Mouse (Mus musculus): Measurements from ENCODE around the gene Zfp644. TPM values are rescaled to one million over a fixed set of nuclear protein-coding genes. Genes with fewer than 3 reads are reported as not detected.

Zfp644 gene
- polyA plus RNA-seq (2014; fragmentation: Nextera tagmentation; extraction: Ambion mirVana) = 88.6 and 93.9 TPM in 2 replicates

- Histone ChIP-seq H3K9ac (replicated peaks; ENCODE audit: low read length) (peak within 1 kb of the TSS; percentile 96), H3K27ac (replicated peaks; ENCODE audit: low read depth, low read length) (peak within 1 kb of the TSS; percentile 99), H3K4me2 (ENCODE audit: low read depth, low read length) (peak within 1 kb of the TSS; percentile 62), H3K4me3 (ENCODE audit: low read depth, low read length) (peak within 1 kb of the TSS; percentile 74), H3K9me3 (replicated peaks; ENCODE audit: control insufficient read depth, low read length) (no peaks in the 10 kb centered on the region), H3K27me3 (ENCODE audit: control insufficient read depth, insufficient read depth, low read length) (no peaks in the 10 kb centered on the region), H3K4me1 (ENCODE audit: control insufficient read depth, insufficient read depth, low read length) (no peaks in the 10 kb centered on the region), H3K36me3 (replicated peaks; ENCODE audit: control insufficient read depth, insufficient read depth, low read depth, low read length) (no peaks in the 10 kb centered on the region)
- DNase-seq (ENCODE audit: low spot score) = peak; percentile 89
- peak; percentile 93 for ATAC-seq (replicated peaks; ENCODE audit: insufficient number of reproducible peaks, low FRiP score, low TSS enrichment, low read depth)
- under 1% methylated on average over 68 of the region's 71 CpGs for WGBS
Measured at GRCm38 (mm10) chr5:106696396-106697337, at the start of gene Zfp644. Zfp644 (minus strand) TSS chr5:106697287.

- Histone ChIP-seq H3K4me3 (ENCODE audit: low read depth, low read length) (no peak overlapping the region), H3K4me2 (ENCODE audit: low read depth, low read length) (no peak overlapping the region), H3K27me3 (ENCODE audit: control insufficient read depth, insufficient read depth, low read length) (no peaks in the 10 kb centered on the region), H3K27ac (replicated peaks; ENCODE audit: low read depth, low read length) (no peak overlapping the region), H3K36me3 (replicated peaks; ENCODE audit: control insufficient read depth, insufficient read depth, low read depth, low read length) (no peaks in the 10 kb centered on the region), H3K9me3 (replicated peaks; ENCODE audit: control insufficient read depth, low read length) (no peaks in the 10 kb centered on the region), H3K9ac (replicated peaks; ENCODE audit: low read length) (no peak overlapping the region), H3K4me1 (ENCODE audit: control insufficient read depth, insufficient read depth, low read length) (no peaks in the 10 kb centered on the region)
- 24% methylated on average over 6 of the region's 6 CpGs for WGBS
- ATAC-seq (replicated peaks; ENCODE audit: insufficient number of reproducible peaks, low FRiP score, low TSS enrichment, low read depth) = no peak
- no peak for DNase-seq (ENCODE audit: low spot score)
Measured at GRCm38 (mm10) chr5:106739716-106740115, 42.6 kb upstream of the Zfp644 start.

GRCm38 (mm10) chr5:106723487-106723886 lies 26.4 kb upstream of the Zfp644 start:
- H3K27me3 ChIP-seq (ENCODE audit: control insufficient read depth, insufficient read depth, low read length) = no peaks in the 10 kb centered on the region
- no peak overlapping the region for H3K27ac ChIP-seq (replicated peaks; ENCODE audit: low read depth, low read length)
- WGBS = 88% methylated on average over 3 of the region's 3 CpGs
- H3K9me3 ChIP-seq (replicated peaks; ENCODE audit: control insufficient read depth, low read length) = no peaks in the 10 kb centered on the region
- ATAC-seq (replicated peaks; ENCODE audit: insufficient number of reproducible peaks, low FRiP score, low TSS enrichment, low read depth) (no peak), DNase-seq (ENCODE audit: low spot score) (no peak)
- H3K4me3 ChIP-seq (ENCODE audit: low read depth, low read length) = no peak overlapping the region
- H3K36me3 ChIP-seq (replicated peaks; ENCODE audit: control insufficient read depth, insufficient read depth, low read depth, low read length) = no peaks in the 10 kb centered on the region
- no peak overlapping the region for H3K9ac ChIP-seq (replicated peaks; ENCODE audit: low read length)
- H3K4me1 ChIP-seq (ENCODE audit: control insufficient read depth, insufficient read depth, low read length) = no peaks in the 10 kb centered on the region
- H3K4me2 ChIP-seq (ENCODE audit: low read depth, low read length) = no peak overlapping the region

GRCm38 (mm10) chr5:106722771-106723170 lies 25.7 kb upstream of the Zfp644 start:
- no peaks in the 10 kb centered on the region for H3K36me3 ChIP-seq (replicated peaks; ENCODE audit: control insufficient read depth, insufficient read depth, low read depth, low read length)
- ATAC-seq (replicated peaks; ENCODE audit: insufficient number of reproducible peaks, low FRiP score, low TSS enrichment, low read depth) (no peak), DNase-seq (ENCODE audit: low spot score) (no peak)
- no peak overlapping the region for H3K27ac ChIP-seq (replicated peaks; ENCODE audit: low read depth, low read length)
- H3K4me1 ChIP-seq (ENCODE audit: control insufficient read depth, insufficient read depth, low read length) = no peaks in the 10 kb centered on the region
- 83% methylated on average over 5 of the region's 5 CpGs for WGBS
- H3K9ac ChIP-seq (replicated peaks; ENCODE audit: low read length) = no peak overlapping the region
- no peaks in the 10 kb centered on the region for H3K9me3 ChIP-seq (replicated peaks; ENCODE audit: control insufficient read depth, low read length)
- H3K4me3 ChIP-seq (ENCODE audit: low read depth, low read length) = no peak overlapping the region
- no peaks in the 10 kb centered on the region for H3K27me3 ChIP-seq (ENCODE audit: control insufficient read depth, insufficient read depth, low read length)
- no peak overlapping the region for H3K4me2 ChIP-seq (ENCODE audit: low read depth, low read length)

- H3K36me3 ChIP-seq (replicated peaks; ENCODE audit: control insufficient read depth, insufficient read depth, low read depth, low read length) = no peaks in the 10 kb centered on the region
- no peak overlapping the region for H3K4me2 ChIP-seq (ENCODE audit: low read depth, low read length)
- H3K27me3 ChIP-seq (ENCODE audit: control insufficient read depth, insufficient read depth, low read length) = no peaks in the 10 kb centered on the region
- WGBS = 32% methylated on average over 3 of the region's 3 CpGs
- H3K27ac ChIP-seq (replicated peaks; ENCODE audit: low read depth, low read length) = no peak overlapping the region
- no peak overlapping the region for H3K4me3 ChIP-seq (ENCODE audit: low read depth, low read length)
- ATAC-seq (replicated peaks; ENCODE audit: insufficient number of reproducible peaks, low FRiP score, low TSS enrichment, low read depth) = no peak
- no peaks in the 10 kb centered on the region for H3K9me3 ChIP-seq (replicated peaks; ENCODE audit: control insufficient read depth, low read length)
- H3K9ac ChIP-seq (replicated peaks; ENCODE audit: low read length) = peak overlapping the region; percentile 34; the same call in 1 of the 2 replicates
- H3K4me1 ChIP-seq (ENCODE audit: control insufficient read depth, insufficient read depth, low read length) = 0 out of 2 replicates have a peak, but pooled peaks cover 2% of the 10 kb centered on the region
- peak; percentile 38 for DNase-seq (ENCODE audit: low spot score)
Measured at GRCm38 (mm10) chr5:106711870-106712277, 14.8 kb upstream of the Zfp644 start.

- Histone ChIP-seq H3K4me1 (ENCODE audit: control insufficient read depth, insufficient read depth, low read length) (0 out of 2 replicates have a peak, but pooled peaks cover 2% of the 10 kb centered on the region), H3K4me2 (ENCODE audit: low read depth, low read length) (no peak overlapping the region), H3K27me3 (ENCODE audit: control insufficient read depth, insufficient read depth, low read length) (no peaks in the 10 kb centered on the region), H3K9me3 (replicated peaks; ENCODE audit: control insufficient read depth, low read length) (no peaks in the 10 kb centered on the region), H3K36me3 (replicated peaks; ENCODE audit: control insufficient read depth, insufficient read depth, low read depth, low read length) (no peaks in the 10 kb centered on the region), H3K4me3 (ENCODE audit: low read depth, low read length) (no peak overlapping the region), H3K9ac (replicated peaks; ENCODE audit: low read length) (no peak overlapping the region; the same call in 1 of the 2 replicates), H3K27ac (replicated peaks; ENCODE audit: low read depth, low read length) (no peak overlapping the region)
- DNase-seq (ENCODE audit: low spot score) (no peak), ATAC-seq (replicated peaks; ENCODE audit: insufficient number of reproducible peaks, low FRiP score, low TSS enrichment, low read depth) (no peak)
- WGBS = 86% methylated on average over 5 of the region's 5 CpGs
Measured at GRCm38 (mm10) chr5:106711220-106711726, 14.2 kb upstream of the Zfp644 start.

GRCm38 (mm10) chr5:106710611-106711010 lies 13.5 kb upstream of the Zfp644 start:
- 82% methylated on average over 12 of the region's 12 CpGs for WGBS
- H3K4me2 ChIP-seq (ENCODE audit: low read depth, low read length) = no peak overlapping the region
- DNase-seq (ENCODE audit: low spot score) (no peak), ATAC-seq (replicated peaks; ENCODE audit: insufficient number of reproducible peaks, low FRiP score, low TSS enrichment, low read depth) (no peak)
- H3K36me3 ChIP-seq (replicated peaks; ENCODE audit: control insufficient read depth, insufficient read depth, low read depth, low read length) = no peaks in the 10 kb centered on the region
- H3K27me3 ChIP-seq (ENCODE audit: control insufficient read depth, insufficient read depth, low read length) = no peaks in the 10 kb centered on the region
- no peak overlapping the region for H3K4me3 ChIP-seq (ENCODE audit: low read depth, low read length)
- H3K9ac ChIP-seq (replicated peaks; ENCODE audit: low read length) = no peak overlapping the region
- H3K27ac ChIP-seq (replicated peaks; ENCODE audit: low read depth, low read length) = no peak overlapping the region
- 0 out of 2 replicates have a peak, but pooled peaks cover 2% of the 10 kb centered on the region for H3K4me1 ChIP-seq (ENCODE audit: control insufficient read depth, insufficient read depth, low read length)
- H3K9me3 ChIP-seq (replicated peaks; ENCODE audit: control insufficient read depth, low read length) = no peaks in the 10 kb centered on the region

GRCm38 (mm10) chr5:106710085-106710409 lies 13.0 kb upstream of the Zfp644 start:
- no peak for ATAC-seq (replicated peaks; ENCODE audit: insufficient number of reproducible peaks, low FRiP score, low TSS enrichment, low read depth)
- H3K9me3 ChIP-seq (replicated peaks; ENCODE audit: control insufficient read depth, low read length) = no peaks in the 10 kb centered on the region
- H3K4me3 ChIP-seq (ENCODE audit: low read depth, low read length) = no peak overlapping the region
- no peaks in the 10 kb centered on the region for H3K36me3 ChIP-seq (replicated peaks; ENCODE audit: control insufficient read depth, insufficient read depth, low read depth, low read length)
- WGBS = 26% methylated on average over 2 of the region's 2 CpGs
- H3K4me2 ChIP-seq (ENCODE audit: low read depth, low read length) = no peak overlapping the region
- H3K4me1 ChIP-seq (ENCODE audit: control insufficient read depth, insufficient read depth, low read length) = 0 out of 2 replicates have a peak, but pooled peaks cover 2% of the 10 kb centered on the region
- no peaks in the 10 kb centered on the region for H3K27me3 ChIP-seq (ENCODE audit: control insufficient read depth, insufficient read depth, low read length)
- DNase-seq (ENCODE audit: low spot score) = no peak
- no peak overlapping the region for H3K27ac ChIP-seq (replicated peaks; ENCODE audit: low read depth, low read length)
- no peak overlapping the region for H3K9ac ChIP-seq (replicated peaks; ENCODE audit: low read length)

All from embryonic facial prominence, embryonic 11.5 days (tissue).